Mouse (Mus musculus) left cerebral cortex, postnatal 25 days (tissue): ENCODE measurements around the gene Ufsp1. TPM values are rescaled to one million over a fixed set of nuclear protein-coding genes. Genes with fewer than 3 reads are reported as not detected.

ENCODE experiments used
- DNase-seq, 2 experiments: peaks; one replicate each; pipeline ENCODE4 v3.0.0; 2022; ENCODE audit warnings: low spot score in 2 of 2, mixed read lengths in 1 of 2
- intact Hi-C: fragments of 180-260 bp; cut with DNase I; formaldehyde crosslinking; loops from one replicate; pipeline ENCODE4 v1.15.1; 2025
- total RNA-seq, 2 experiments: library from RNA; stranded (reverse); gene quantifications; 2 replicates each; pipeline ENCODE4 v1.2.3; 2021

Ufsp1 gene
- total RNA-seq, 2 experiments from 2014 or later: 9.8 to 13.3 TPM

GRCm38 (mm10) chr5:137317361-137317760 is 22.9 kb downstream of the Ufsp1 start:
- intact Hi-C loops: no loop called here
- no peak for DNase-seq

- DNase-seq: no peak
- intact Hi-C loops: no loop called here
Observed at GRCm38 (mm10) chr5:137318570-137318969, 24.1 kb downstream of the Ufsp1 start.

- intact Hi-C loops: no loop called here
Observed at GRCm38 (mm10) chr5:137320996-137321395, 26.6 kb downstream of the Ufsp1 start.

GRCm38 (mm10) chr5:137330910-137331309 is 36.5 kb downstream of the Ufsp1 start:
- intact Hi-C loops: no loop called here
- DNase-seq: no peak

More at GRCm38 (mm10) chr5:137320996-137321395, 26.6 kb downstream of the Ufsp1 start:
- DNase-seq: no peak

- intact Hi-C loops: loop anchor here (1.0 kb wide), 1 partner anchor 169 kb away; the partner anchor contains the start of gene Pop7
- DNase-seq: no peak
Observed at GRCm38 (mm10) chr5:137332857-137333511, 38.6 kb downstream of the Ufsp1 start.

- peak; percentile 93 to 94 for DNase-seq
- intact Hi-C loops: loop anchor here (1.0 kb wide), 1 partner anchor 169 kb away; the partner anchor contains the start of gene Pop7
Observed at GRCm38 (mm10) chr5:137333512-137334174, 39.2 kb downstream of the Ufsp1 start, which contains the start of gene Slc12a9. Gene Slc12a9 (minus strand): TSS chr5:137333597.

GRCm38 (mm10) chr5:137334317-137334716 is 39.9 kb downstream of the Ufsp1 start:
- no peak for DNase-seq
- intact Hi-C loops: no loop called here

- intact Hi-C loops: no loop called here
- DNase-seq: no peak
Observed at GRCm38 (mm10) chr5:137335066-137335465, 40.6 kb downstream of the Ufsp1 start.

- intact Hi-C loops: no loop called here
- DNase-seq: no peak
Observed at GRCm38 (mm10) chr5:137337190-137337589, 42.8 kb downstream of the Ufsp1 start.

GRCm38 (mm10) chr5:137338256-137338655 is 43.8 kb downstream of the Ufsp1 start:
- intact Hi-C loops: no loop called here
- peak; percentile 89 to 95 for DNase-seq

GRCm38 (mm10) chr5:137338663-137339289 is 44.3 kb downstream of the Ufsp1 start:
- intact Hi-C loops: no loop called here
- no peak for DNase-seq

GRCm38 (mm10) chr5:137339290-137339979 is 45.0 kb downstream of the Ufsp1 start:
- intact Hi-C loops: no loop called here
- peak in 1 of 2 experiments; percentile 15 for DNase-seq

GRCm38 (mm10) chr5:137340222-137340621 is 45.8 kb downstream of the Ufsp1 start:
- intact Hi-C loops: loop anchor here (10.0 kb wide), 1 partner anchor 435 kb away; the partner anchor contains the start of gene Ppp1r35
- DNase-seq: no peak

GRCm38 (mm10) chr5:137342407-137343012 is 48.1 kb downstream of the Ufsp1 start:
- intact Hi-C loops: loop anchor here (10.0 kb wide), 1 partner anchor 432 kb away; the partner anchor contains the start of gene Ppp1r35
- DNase-seq: no peak

GRCm38 (mm10) chr5:137343412-137343811 is 49.0 kb downstream of the Ufsp1 start:
- intact Hi-C loops: loop anchor here (10.0 kb wide), 1 partner anchor 431 kb away; the partner anchor contains the start of gene Ppp1r35
- no peak for DNase-seq

GRCm38 (mm10) chr5:137343869-137344268 is 49.4 kb downstream of the Ufsp1 start:
- intact Hi-C loops: loop anchor here (10.0 kb wide), 1 partner anchor 431 kb away; the partner anchor contains the start of gene Ppp1r35
- no peak for DNase-seq
